Mouse (Mus musculus): Measurements from ENCODE around the gene Gm10803.

GRCm38 (mm10) chr2:93592164-93592790, 31.9 kb downstream of the Gm10803 start:
- TF ChIP-seq POLR2A (IDR thresholded peaks at IDR 0.05; ENCODE audit: low read depth, low read length) (no peak), CTCF (IDR thresholded peaks at IDR 0.05; ENCODE audit: borderline replicate concordance, insufficient read depth, low read length) (no peak)
